Mouse (Mus musculus) urinary bladder, postnatal 14 days (tissue): ENCODE measurements around the gene Clec4a1.

Experiments used
- DNase-seq: peaks from one replicate; pipeline ENCODE4 v3.0.0; 2021; ENCODE audit warnings: low spot score

Clec4a1 gene

DNA sequence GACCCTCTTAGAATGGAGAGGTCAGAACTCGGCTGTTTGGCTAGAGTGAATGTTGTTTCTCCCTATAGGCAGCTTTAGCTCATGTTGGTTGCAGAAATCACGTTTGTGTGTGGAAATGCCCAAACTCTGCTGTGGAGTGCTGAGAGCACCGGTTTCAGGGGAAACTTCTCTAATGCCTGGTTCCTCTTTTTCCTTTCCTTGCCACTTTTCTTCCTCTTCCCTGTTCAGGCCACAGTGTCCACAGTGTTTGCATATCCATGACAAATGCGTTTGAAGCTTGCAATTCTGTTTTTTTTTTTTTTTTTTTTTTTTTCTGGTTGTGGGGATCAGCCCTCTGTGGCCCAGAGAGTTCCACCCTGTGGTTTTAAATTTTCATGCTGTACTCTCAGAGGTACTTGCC, at the start of gene Clec4a1:
Gene Clec4a1 (plus strand): TSS at position 398 of the 400 bp plus-strand sequence.
- DNase-seq, result no peak

DNA sequence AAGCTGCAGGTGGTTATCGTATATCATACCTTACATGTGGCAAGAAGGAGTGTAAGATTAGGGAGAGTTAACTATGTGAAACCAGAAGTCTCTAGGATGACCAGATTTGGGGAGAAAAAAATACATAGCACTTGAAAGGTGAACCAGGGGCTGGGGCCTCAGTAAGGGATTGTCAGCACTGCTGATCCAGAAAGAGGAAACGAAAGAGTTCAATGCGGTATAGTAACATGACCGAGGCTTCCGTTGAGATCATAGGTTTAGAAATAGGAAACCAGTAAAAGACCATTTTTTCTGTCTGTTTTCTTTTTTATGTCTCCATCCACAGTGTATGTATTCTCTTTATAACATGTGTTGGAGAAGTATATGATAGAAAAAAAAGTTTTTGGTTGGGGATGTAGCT, 48.8 kb upstream of the Clec4a1 start:
- no peak for DNase-seq

DNA sequence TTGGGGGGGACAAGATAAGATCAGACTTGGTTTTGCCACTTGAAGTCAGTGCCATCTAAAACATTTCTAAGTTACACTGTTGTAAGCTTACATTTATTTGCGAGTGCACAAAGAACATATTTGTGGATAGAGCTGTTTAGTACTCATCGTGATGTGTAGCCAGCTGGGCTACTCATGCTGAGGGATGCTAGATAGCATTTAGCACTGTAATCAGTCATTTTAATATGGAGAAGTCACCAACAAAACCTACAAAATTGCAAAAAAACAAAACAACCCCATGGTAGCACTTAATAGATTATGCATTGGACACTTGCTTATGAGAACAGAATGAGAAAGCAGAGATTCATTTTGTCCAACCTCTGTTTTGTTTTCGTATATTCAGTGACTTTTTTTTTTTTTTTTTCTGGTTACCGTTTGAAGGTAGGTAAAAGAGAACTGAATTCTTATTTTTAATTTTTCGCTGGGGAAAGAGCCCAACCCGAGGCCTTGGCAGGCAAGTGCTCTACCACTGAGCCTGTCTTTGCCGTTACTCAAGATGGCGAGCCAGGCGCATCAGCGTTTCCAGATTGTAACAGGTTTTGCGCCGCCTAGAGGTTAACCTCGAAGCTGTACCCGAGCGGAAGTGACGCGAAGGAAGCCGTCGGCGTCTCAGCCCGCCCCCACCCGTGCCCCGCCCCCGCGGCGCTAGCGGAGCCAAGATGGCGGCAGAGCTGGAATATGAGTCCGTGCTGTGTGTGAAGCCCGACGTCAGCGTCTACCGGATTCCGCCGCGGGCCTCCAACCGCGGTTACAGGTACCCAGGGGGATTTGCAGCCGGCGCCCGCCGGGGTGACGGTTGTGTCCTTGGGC, 47.6 kb upstream of the Clec4a1 start, which contains the start of gene Necap1:
Gene Necap1 (plus strand): TSS at position 604 of the 849 bp plus-strand sequence.
- peak; percentile 98 for DNase-seq

DNA sequence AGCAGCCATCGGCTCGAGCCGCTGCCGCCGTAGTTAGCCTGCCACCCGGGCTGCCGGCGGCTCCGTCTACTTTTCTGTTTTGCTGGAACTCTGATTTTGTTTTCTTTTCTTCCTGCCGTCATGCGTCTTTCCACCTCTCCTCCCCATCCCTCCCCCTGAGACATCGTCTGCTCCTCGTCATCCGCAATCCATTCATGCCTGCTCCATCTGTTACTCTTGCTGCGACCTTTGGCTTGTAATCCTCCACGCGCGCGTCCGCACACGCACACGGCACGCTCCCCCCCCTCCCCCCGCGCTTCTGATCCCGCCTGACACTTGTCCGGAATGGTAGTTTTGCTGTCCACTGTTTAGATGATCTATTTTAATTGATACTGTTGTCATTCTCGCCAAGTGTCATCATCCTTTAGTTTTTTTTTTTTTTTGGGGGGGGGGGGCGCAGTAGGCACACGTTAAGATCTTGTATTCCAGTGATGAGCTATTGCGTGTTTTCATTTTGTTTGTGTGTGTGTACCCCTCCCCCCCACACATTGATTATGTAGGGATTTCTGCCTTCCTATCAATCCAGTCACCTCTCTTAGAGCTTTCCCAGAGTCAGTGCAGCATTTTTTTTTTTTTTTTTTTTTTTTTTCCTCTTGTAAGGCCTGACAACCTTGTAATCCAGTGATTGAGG, 46.8 kb upstream of the Clec4a1 start:
- no peak for DNase-seq

GRCm38 (mm10) chr6:122879141-122879735, 42.4 kb upstream of the Clec4a1 start:
- DNase-seq, result no peak

GRCm38 (mm10) chr6:122879781-122880505, 41.7 kb upstream of the Clec4a1 start:
- no peak for DNase-seq

DNA sequence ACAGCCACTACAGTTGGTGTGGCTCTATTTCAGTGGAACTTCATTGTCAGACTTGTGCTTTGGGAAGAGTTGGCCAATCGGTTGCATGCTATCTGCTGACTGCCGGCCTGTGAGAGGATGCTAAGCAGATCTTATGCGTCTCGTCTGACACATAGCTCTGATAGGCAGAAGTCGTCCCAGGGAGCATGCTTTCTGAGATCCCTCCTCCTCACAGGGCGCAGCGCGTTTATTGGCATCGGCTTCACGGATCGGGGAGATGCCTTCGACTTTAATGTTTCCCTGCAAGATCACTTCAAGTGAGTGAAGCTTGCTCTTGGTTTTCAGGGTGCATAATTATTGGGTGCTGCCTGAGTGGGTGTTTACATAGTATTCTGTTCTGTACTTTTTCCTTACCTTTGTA, 40.4 kb upstream of the Clec4a1 start:
- DNase-seq, result no peak

GRCm38 (mm10) chr6:122883603-122884002, 38.0 kb upstream of the Clec4a1 start:
- no peak for DNase-seq

GRCm38 (mm10) chr6:122889599-122889998, 32.0 kb upstream of the Clec4a1 start:
- DNase-seq, result no peak

GRCm38 (mm10) chr6:122892442-122893049, 29.1 kb upstream of the Clec4a1 start:
- DNase-seq, result peak; percentile 62

GRCm38 (mm10) chr6:122919922-122920321, 1.7 kb upstream of the Clec4a1 start:
- no peak for DNase-seq

GRCm38 (mm10) chr6:122934845-122935244, 13.2 kb downstream of the Clec4a1 start:
- no peak for DNase-seq

DNA sequence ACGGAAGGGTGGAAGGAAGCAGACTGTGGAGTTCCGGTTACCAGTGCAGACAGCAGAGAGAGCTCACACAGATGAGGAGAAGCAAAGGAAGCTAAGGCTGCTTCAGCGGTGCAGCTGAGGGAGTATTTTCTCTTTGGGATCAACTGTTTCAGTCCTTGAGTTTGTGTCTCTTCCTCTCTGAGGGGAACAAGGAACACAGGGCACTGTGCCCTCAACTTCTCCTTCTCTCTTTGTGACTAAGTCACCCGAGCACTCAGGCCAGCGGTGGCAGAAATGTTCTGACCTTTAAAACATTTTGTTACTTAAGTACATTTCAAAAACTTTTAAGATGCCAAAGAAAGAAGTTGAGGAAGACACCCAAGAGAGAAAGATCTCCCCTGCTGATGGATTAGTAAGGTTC, 18.0 kb downstream of the Clec4a1 start:
- no peak for DNase-seq

GRCm38 (mm10) chr6:122946760-122947159, 25.1 kb downstream of the Clec4a1 start:
- DNase-seq, result no peak

DNA sequence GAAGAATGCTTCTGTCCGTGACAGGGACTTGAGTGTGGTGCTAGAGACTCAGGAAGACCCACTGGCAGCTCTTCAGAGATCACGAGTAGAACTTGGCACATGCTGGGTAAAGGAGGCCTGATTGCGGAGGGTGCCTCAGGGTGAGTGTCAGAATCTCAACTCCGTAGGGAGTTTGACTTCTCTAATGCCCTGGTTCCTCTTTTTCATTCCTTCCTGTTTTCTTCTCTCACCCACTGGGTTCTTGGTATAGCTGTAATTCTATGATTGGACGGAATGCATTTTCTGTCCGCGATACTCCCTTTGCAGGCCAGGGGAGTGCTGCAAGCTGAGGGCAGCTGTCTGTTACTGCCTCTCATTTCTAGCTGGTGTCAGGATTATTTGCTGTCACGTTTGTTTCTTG, 30.8 kb downstream of the Clec4a1 start, which contains the start of gene Clec4a3:
Gene Clec4a3 (plus strand): TSS at position 115 of the 400 bp plus-strand sequence.
- no peak for DNase-seq

- no peak for DNase-seq
Measured at GRCm38 (mm10) chr6:122964562-122964961, 42.9 kb downstream of the Clec4a1 start.

DNA sequence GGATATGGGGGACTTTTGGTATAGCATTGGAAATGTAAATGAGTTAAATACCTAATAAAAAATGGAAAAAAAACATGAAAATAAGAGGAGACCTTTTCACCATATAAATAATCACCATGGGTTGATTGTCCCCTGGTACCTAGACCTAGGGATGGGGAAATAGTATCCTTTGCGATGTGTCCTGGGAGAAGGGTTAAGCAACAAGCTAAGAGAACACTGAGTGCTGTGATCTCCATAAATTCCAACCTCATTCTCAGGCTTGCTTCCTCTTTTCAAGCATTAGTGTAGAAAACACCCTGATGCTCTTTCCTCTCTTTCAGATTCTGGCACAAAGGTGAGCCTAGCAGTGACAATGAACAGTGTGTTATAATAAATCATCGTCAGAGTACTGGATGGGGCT, 47.4 kb downstream of the Clec4a1 start:
- DNase-seq, result no peak
